Mouse (Mus musculus): ENCODE data around the gene Ctnna2. TPM values are rescaled to one million over a fixed set of nuclear protein-coding genes. Genes with fewer than 3 reads are reported as not detected.

Ctnna2 gene
- total RNA-seq, 2 experiments from 2014 or later = 1.6 to 1.7 TPM

- DNase-seq = no peak
These were observed 840.1 kb downstream of the Ctnna2 start for GRCm38 (mm10) chr6:77139306-77139920.

- no peak for DNase-seq
These were observed 858.6 kb downstream of the Ctnna2 start for GRCm38 (mm10) chr6:77120926-77121325.

DNA sequence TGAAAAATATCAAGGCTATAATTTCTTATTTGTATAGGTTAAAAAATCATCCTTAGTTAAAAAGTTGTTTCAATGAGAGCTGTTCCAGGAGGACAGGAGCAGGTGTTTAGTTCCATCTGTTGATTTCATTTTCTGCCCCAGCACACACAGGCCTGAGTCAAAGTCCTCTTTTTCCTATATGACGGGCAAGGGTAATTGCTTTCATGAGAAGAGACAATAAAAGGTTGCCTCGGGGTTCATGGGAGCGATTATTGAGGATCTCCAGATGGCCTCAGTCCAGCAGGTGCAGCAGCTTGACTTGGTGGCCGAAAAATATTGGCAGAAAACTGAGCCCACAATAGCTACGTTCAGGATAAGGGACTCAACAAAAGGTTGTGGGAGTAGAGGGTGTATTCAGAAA lies 859.0 kb downstream of the Ctnna2 start:
- no peak for DNase-seq

- DNase-seq = no peak
These were observed 870.2 kb downstream of the Ctnna2 start for GRCm38 (mm10) chr6:77109095-77109945.

GRCm38 (mm10) chr6:77101047-77101446 lies 878.5 kb downstream of the Ctnna2 start:
- DNase-seq = no peak

DNA sequence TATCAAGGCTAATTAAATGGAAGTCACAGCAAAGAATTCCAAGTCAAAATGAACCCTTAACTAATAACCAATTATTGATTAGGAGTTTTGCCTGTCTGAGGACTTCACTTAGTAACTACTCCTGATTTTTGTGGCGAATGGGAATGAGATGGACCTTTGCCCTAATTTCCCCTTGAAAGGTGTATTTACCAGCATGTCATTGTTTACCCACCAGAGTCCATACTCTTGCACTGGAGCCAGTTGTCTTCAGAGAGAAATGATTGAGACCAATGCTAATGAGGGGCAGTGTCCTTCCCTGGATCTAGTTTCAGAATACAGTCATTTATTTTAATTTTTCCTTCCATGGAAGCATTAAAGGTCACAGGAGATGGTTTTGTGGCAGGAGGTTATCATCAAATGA lies 881.0 kb downstream of the Ctnna2 start:
- DNase-seq = no peak

GRCm38 (mm10) chr6:77075396-77076376 lies 903.8 kb downstream of the Ctnna2 start:
- peak; percentile 53 to 63 for DNase-seq

- DNase-seq = no peak
These were observed 909.9 kb downstream of the Ctnna2 start for GRCm38 (mm10) chr6:77069595-77069994.

DNA sequence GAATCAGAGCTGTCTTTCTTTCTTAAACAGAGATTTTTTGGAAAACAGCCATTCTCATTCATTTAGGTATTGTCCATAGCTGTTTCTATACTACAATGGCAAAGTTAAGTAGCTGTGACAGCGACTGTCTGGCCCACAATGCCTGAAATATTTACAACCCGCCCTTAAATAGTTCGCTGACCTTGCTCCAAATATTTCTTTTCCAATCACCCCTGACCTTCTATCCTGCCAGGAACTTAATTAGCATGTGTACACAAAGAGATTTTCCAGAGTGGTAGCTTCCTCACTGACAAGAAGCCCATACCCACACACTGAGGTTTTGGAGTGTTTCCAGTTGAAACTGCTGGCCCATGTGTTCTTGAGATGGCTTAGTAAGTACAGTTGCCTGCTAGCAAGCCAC lies 928.8 kb downstream of the Ctnna2 start:
- no peak for DNase-seq

GRCm38 (mm10) chr6:77050193-77050592 lies 929.3 kb downstream of the Ctnna2 start:
- DNase-seq = no peak

- DNase-seq = no peak
These were observed 931.9 kb downstream of the Ctnna2 start for GRCm38 (mm10) chr6:77047568-77047967.

GRCm38 (mm10) chr6:77025066-77025465 lies 954.4 kb downstream of the Ctnna2 start:
- no peak for DNase-seq

DNA sequence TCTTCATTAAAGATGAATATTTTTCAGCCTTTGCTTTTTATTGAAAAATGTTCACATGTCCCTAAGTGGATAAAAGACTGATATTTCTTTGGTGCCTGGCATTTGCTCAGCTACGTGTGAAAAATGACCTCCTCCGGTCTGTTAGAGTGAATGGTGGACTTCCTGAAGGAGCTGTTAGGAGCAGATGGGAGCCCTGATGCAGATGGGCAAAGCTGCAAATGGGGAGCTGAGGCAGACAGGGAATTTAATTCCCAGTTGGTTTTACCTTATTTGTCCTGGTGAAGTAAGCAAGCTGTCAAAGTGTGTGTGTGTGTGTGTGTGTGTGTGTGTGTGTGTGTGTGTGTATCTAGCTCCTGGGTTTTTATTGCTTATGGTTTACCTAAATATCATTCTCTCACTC lies 966.3 kb downstream of the Ctnna2 start:
- DNase-seq = no peak

GRCm38 (mm10) chr6:77011001-77011400 lies 968.5 kb downstream of the Ctnna2 start:
- no peak for DNase-seq

DNA sequence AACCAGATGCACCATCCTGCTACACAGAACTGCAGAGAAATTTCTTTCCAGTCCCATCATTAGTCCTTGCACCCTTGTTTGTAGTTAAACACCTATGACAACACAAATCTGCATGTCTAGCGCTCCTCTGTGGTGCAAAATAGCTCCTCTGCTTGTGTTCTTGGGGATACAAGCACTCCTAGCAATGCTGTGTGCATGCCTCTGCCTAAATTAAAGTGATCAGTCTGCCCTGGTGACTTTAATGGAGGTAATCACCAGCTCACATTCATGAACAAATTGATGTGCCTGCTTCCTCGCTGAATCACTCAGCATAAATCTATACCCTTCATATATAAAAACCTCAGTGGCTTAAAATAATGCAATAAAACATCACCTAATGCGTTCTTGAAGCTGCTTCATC lies 987.4 kb downstream of the Ctnna2 start:
- DNase-seq = no peak

- no peak for DNase-seq
These were observed 994.7 kb downstream of the Ctnna2 start for GRCm38 (mm10) chr6:76984773-76985172.

DNA sequence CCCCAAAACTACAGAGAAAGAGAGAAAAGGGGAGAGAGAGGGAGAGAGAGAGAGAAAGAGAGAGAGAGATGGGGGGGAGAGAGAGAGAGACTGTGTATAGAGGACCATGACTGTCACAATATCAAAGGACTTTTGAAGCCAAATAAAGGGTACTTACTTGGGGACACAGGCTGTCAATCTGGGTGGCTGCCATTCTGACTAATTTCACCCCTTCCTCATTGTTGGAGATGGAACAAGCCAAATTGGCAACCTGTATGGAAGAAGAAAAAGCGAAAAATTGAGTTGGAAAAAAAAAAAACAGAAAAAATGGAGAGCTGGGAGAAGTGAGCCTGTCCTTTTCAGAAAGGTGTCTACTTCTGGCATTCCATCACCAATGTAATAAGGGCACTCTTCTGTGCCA lies 997.8 kb downstream of the Ctnna2 start:
- no peak for DNase-seq

- DNase-seq = no peak
These were observed 1000.1 kb downstream of the Ctnna2 start for GRCm38 (mm10) chr6:76979247-76979850.

DNA sequence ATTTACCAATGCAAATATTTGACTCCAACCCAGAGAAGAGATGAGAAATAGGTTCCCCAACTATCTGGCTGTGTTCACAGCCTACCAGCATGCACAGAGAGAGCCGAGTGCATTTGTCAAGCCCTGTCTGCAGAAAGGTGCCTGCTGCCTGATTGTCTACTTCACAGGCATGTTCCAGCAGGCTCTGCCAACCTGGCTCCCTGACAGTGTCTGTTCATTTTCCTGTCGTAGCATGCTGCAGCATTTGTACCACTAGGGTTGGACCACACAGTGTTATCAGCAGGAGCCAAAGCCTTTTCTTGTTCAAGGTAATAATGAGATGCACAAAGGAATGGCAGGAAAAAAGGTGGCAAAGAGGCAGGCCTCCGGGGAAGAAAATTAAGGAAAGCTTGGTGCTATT lies 1001.7 kb downstream of the Ctnna2 start:
- DNase-seq = no peak

GRCm38 (mm10) chr6:76974297-76974696 lies 1005.2 kb downstream of the Ctnna2 start:
- DNase-seq = no peak

- no peak for DNase-seq
These were observed 1014.5 kb downstream of the Ctnna2 start for GRCm38 (mm10) chr6:76964998-76965432.

DNA sequence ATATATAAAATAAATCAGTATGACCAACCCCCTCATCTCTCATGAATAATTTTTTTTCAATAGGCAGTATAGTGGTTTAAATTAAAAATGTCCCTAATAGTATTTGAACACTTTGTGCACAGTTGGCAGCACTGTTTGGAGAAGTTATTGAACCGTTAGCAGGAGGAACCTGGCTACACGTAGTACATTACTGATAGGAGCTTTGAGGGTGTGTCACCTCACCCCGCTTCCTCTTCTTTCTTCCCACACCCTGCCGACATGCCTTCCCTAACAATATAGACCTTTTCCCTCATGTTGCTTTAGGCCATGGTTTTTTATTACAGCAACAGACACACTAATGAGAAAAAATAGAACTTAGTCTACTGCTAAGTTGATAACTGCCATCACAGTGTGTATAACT lies 1071.4 kb downstream of the Ctnna2 start:
- DNase-seq = no peak

Data from adrenal gland, postnatal 36 days (tissue).